Mouse (Mus musculus) small intestine, adult 10 weeks (tissue): ENCODE measurements around the gene Syt9. TPM values are rescaled to one million over a fixed set of nuclear protein-coding genes. Genes with fewer than 3 reads are reported as not detected.

Experiments used
- polyA plus RNA-seq: library from polyadenylated mRNA; stranded (reverse); fragments of 350-450 nt; fragmentation: Illumina TruSeq; extraction: RNeasy Lipid Tissue Mini Kit (QIAGEN cat#74804); gene quantifications from one replicate; pipeline ENCODE4 v1.2.3, GENCODE M21; 2014; ENCODE audit warnings: low replicate concordance

Gene Syt9
- 0.97 TPM for polyA plus RNA-seq

DNA sequence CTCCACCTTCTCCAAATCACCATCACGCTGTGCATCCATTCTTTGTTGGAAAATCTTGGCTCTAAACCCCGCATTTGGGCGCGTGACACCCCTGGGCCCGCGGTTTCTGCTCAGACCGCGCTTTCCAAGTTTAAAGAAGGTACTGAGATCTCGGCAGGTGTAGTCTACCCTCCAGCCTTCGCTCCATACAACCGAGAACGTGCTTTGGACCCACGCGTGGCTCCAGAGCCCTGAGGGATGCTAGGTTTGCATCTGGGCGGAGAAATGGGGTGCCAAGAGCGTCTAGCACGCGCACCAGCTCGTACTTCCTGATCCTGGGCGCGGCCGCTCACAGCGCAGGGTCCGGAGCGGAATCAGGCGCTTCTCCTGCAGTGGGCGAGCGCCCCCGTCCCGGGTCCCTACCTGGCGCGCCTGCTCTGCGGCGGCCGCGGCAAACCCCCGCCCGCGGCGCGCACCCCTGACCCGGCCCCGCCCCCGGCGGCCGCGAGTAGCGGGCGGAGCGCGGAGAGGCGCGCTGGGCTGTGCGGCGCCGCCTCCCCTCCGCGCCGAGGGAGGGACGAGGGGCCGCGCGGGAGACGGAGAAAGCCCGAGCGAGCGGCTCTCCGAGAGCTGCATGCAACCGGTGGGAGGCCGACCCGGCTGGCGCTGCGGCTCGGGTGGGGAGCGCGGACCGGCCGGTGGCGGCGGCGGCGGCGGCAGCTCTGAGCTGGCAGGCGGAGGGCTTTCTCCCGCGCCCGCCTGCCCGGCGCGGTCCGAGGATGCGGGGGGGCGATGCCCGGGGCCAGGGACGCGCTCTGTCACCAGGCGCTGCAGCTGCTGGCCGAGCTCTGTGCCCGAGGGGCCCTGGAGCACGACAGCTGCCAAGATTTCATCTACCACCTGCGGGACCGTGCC is at the start of gene Syt9:
Gene Syt9 (plus strand): TSS at position 497 of the 894 bp plus-strand sequence.

DNA sequence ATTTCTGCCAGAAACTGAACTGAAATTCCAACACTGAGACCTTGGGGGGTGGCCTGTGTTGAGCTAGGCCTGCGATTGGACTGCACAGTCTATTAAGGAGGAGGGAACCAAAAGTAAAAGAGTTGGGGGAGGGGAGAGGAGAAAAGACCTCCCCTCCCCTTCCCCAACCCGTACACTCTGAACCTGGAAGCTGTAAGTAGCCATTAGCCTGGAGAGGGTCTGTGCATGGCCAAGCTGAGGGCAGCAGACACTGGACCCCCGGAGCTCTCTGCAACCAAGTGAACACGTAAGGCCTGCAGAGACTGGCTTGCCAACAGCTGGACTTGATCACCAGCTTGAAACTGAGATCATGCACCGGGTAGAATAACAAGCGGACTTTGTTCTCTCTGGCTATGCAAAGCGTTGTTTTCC is 196.7 kb downstream of the Syt9 start, which contains the start of gene Olfml1:
Gene Olfml1 (plus strand): TSS at position 186 of the 411 bp plus-strand sequence.

DNA sequence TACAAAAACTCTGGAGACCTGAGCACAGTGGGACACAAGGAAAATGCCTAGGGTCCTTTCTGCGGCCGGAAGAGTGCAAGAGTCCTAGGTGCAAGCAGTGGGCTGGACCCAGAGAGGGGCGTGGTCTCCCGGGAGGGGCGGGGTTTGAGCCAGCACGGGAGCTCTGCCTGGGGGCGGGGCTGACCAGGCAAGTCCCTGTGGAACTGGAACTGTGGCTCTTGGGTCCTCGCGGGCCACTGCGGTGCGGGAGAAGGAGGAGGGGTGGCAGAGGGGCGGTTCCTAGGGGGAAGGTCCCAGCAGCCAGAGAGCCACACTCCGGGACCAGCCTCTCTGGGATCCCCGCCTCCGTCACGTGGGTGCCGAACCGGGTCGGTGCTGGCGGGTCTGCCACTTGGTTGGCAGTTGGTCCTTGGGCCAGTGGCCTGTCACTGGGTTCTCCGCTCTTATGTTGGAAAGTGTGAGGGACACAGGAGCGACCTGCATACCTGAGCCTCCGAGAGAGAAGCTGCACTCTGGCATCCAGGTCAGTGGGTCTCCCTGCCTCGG is 224.4 kb downstream of the Syt9 start, which contains the start of gene Ppfibp2:
Gene Ppfibp2 (plus strand): TSS at position 351 of the 546 bp plus-strand sequence.

Other genes starting within 250 kb of the Syt9 start
- gene Olfr715, start 239.6 kb upstream of the Syt9 start, polyA plus RNA-seq = not detected
- gene Olfr716, start 232.4 kb upstream of the Syt9 start, polyA plus RNA-seq = not detected
- not detected for gene Nlrp14, start 203.7 kb upstream of the Syt9 start, polyA plus RNA-seq
- not detected for gene Rbmxl2, start 161.3 kb upstream of the Syt9 start, polyA plus RNA-seq
- gene Olfml1, start 196.7 kb downstream of the Syt9 start, polyA plus RNA-seq = 0.74 TPM
- 12.3 TPM for gene Ppfibp2, start 224.5 kb downstream of the Syt9 start, polyA plus RNA-seq